Mouse (Mus musculus) cerebral cortex, adult 2 months (tissue): ENCODE results near the gene Dhx34.

Experiments
- WGBS: fragments of 180-500 bp; shearing (Covaris S2); methylation state at CpG from one replicate; pipeline ENCODE4 v1.1.7; 2018; 5-methylcytosine and 5-hydroxymethylcytosine counted together

The Dhx34 gene

DNA sequence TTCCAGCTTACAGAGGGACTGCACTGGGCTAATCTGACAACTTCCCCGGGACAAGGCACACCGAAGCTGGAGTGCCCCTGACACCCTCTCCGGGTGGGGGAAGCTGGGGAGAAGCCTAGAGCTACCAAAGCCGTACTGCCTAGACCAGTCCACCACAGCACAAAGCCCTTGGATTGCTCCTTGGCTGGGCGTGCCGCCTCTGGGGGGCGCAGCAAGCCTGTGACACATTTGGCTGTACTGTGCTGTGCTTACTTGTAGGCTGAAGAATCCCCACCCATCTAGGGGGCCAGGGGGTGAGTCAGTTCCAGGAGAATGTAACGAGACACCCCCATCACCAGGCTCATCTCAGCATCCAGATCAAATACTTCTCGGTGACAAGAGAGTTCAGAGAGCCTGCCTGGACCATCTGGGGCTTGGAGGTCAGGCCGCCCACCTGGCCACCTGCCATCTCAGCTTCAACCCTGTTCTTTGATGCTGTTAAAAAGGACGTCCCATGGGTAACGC lies 10.9 kb downstream of the Dhx34 start:
- WGBS: 71% methylated on average over 12 of the region's 12 CpGs

DNA sequence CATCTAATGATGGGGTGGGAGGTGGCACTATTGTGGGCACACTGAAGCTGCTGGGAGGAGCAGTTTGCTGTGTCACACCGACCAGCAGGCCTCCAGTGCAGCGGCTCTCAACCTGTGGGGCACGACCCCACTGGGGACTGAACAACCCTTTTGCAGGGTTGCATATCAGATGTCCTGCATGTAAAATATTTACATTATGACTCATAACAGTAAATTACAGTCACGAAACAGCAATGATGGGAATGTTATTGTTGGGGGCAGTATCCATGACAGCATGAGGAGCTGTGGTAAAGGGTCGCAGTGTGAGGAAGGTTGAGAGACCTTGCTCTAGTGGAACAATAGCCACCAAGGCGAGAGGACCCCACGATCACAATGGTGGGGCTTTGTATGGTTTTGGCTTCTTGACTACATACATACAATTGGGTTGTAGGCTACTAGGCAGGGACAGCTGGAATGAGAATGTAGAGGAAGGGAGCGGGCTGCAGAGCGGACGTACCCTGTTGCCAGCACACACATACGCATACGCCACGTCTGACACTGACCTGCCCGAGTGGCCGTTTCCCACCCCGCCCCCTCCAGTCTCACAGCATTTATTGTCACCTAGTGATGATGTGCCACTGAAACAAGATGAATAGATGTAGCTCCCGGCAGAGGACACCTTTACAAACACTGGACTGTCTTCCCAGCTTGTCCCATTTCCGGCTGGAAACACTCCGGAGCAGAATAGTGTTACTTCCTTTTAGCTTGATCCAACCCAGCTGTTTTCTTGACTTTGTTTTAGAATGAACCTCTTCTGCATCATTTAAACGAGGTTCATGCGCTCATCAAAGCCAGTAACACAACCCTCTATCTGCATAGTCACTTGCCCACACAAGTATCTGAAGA lies 12.8 kb downstream of the Dhx34 start:
- WGBS: 88% methylated on average over 21 of the region's 21 CpGs

DNA sequence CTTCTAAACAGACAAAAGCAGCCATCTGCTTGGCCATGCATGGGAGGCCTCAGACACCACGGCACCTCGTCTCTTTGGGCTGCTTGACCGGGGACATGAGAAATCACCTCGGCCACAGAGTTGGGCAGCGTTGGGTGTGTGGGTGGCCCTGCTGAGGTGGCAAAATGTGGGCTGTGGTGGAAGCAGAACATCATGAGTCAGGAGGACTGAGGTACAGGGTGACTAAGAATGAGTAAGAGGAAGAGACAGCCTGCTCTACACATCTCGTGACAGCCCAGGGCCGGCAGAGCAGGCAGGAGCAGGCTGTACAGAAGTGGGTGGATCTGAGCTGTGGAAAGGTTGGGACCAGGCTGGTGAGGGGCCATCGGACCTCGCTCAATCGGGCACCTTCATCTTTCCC lies 14.3 kb downstream of the Dhx34 start:
- WGBS: 54% methylated on average over 10 of the region's 10 CpGs

DNA sequence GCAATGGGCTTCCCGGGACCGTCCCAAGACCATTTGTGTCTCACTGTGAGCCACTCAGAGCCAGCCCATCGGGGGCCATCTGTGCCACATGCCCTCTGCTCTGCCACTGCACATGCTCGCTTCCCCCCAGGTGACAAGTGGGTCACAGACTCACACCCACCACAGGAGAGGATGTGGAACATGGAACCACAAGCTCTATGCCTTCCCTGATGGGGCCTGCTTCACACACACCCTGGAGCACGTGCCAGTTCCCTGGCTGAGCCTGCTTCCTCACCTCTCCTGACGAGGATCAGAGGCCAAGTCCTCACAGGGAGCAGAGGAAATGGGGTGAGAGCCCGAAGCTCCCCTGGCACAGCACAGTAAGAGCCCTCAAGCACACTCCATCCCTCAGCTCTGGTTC lies 14.8 kb downstream of the Dhx34 start:
- WGBS: 78% methylated on average over 7 of the region's 7 CpGs

DNA sequence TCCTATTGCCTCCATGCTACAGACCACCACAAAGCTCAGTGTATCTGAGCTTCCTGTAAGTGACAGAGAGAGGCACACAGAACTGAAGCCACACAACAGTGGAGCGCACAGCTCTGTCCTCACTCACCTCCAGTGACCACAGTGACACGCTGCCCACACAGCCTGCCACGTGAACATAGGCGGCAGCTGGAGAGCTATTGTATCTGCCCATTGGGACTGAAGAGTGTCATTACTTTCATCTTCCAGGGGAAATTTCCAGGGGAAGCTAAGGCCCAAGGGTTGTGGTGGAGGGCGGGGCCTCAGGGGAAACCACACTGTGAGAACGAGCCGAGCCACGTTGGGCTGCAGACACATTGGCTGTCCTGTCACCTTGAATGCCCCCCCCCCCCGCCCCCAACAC lies 17.0 kb downstream of the Dhx34 start:
- WGBS: 81% methylated on average over 9 of the region's 9 CpGs

DNA sequence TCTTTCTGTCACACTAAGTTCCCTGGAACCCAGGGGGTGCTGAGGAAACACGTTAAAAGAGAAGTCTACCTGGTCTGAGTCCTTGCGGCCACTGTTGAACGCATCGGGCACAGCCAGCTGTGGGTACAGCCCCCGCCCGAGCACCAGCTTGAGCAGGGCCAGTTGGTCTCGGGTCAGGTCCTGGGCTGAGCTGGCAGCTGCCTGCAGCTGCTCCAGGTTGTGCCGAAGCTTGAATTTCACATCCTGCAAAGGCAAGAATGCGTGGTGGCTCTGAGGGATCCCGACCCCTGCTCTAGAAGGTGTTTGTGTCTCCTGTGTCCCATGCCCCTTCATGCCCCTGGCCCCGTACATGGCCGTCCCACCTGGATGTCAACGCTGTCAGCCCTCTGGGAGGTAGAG lies 18.3 kb downstream of the Dhx34 start:
- WGBS: 94% methylated on average over 13 of the region's 13 CpGs

DNA sequence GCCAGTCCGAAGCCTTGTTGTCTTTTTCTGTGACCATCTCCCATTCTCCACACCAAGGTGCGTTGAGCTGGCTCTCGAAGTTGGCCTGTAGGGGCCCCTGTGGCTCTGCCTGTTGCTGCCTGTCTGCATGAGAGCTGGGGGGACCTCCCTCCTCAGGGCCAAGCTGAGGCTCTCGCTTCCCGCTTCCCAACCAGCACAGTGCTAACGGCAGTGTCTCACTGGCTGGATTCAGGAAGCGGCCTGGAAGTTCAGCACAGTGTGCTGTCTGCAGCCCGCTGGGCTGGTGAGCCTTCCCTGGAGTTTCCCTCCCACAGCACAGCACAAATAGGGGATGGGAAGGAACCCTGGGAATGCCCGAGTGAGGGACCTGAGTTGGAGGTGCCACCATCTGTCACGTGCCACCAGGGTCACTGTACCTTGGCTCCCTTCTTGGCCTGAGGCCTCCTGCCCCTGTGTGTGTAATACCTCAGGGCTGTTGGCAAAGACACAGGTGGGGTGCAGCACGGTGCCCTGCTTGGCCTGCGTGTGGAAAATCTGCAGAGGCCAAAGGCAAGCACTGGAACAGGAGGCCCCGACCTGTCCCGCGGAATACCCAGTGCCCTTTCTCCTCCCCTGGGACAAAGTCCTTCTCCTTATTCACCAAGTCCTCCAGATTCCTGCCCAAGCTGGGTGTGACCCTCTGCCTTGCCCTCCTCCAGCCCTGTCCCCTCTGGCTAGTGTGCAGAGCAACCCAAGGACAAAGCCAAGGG lies 18.9 kb downstream of the Dhx34 start:
- WGBS: 85% methylated on average over 15 of the region's 15 CpGs

DNA sequence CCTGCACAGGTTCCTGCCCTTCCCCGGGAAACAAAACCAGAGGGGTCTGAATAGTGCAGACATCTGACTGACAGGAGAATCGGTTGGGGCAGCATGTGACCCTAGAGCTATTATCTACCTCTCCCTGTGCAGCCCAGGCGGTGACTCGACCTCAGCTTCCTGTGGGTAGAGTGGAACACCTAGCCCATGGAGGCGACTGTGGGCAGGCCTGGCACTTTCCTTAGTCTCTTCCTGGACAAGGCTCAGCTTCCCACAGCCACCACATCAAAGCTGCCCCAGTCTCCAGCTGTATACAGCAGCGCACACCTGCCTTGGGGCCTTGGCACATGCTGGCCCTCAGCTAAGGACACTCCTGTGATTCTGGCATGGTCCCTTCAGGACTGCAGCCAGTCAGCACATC lies 20.7 kb downstream of the Dhx34 start:
- WGBS: 80% methylated on average over 6 of the region's 6 CpGs

DNA sequence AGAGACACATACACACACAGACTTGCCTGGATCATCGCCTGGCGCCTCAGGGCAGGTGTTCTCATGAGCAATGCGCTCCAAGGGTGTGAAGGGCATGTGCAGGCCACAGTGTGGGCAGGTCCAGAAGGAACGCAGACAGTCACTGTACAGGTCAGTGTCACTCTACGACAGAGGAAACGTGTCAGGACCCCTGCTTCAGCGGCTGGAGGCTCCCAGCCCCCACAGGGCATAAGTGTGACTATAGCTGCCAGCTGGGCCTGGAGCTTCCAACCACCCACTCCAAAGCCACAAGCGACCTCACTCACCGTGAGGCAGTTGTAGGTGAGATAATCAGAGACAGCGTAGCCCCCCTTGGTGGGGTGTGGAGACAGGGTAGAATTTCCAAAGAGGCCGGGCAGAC lies 23.3 kb downstream of the Dhx34 start:
- WGBS: 88% methylated on average over 11 of the region's 11 CpGs

DNA sequence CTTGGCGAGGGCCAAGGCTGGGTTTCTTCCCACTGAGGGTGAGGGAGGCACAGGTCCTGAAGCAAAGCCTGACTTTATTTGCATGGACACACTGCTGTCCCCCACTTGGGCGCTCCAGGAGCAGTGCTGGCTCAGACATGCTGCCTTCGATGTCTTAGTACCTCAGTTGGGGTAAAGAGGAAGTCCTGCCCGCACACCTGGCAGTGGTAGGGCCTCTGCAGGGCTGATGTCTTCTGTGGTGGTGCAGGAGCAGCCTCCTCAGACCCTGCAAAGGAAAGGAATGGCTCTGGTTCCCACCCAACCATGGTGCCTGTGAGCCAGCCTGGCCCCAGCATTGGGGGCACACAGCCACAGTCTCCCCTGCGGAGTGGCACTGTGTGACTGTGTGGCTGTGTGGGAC lies 24.7 kb downstream of the Dhx34 start:
- WGBS: 77% methylated on average over 5 of the region's 5 CpGs

DNA sequence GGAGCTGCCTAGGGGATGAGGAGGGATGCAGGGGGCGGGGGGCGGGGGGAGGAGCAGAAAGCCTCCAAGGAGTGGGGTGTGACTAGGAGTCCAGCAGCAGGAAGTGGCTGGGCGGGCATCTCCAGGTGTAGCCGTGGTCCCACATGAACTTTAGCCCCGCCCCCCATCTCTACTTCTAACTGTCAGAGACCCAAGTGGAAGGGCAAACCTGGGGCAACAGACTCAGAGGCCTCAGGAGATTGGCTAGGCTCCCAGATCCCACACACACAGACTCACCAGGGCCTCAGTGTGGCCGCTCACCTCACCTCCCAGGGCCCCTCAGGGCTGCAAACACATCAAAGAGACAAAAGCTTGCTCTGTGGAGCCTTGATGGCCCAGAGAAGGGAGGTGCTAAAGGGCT lies 25.2 kb downstream of the Dhx34 start:
- 78% methylated on average over 6 of the region's 6 CpGs for WGBS

DNA sequence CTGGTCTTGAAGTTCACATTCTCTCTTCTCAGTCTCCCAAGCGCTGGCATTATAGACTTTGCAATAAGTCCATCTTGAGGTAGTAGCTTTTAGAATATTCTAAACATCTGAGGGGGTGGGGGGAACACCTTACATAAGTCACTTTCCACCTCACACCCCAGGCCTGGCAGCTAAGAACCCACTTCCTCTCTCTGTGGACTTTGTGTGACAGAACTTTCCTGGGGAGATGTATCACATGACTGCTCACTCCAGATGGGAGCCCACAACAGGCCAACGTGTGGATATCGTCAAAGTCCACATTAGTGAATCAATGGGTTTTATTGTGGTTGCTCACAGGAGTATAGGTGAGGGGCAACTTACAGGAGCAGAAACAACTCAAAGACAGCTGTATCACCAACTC lies 28.1 kb downstream of the Dhx34 start:
- 41% methylated on average over 3 of the region's 3 CpGs for WGBS

DNA sequence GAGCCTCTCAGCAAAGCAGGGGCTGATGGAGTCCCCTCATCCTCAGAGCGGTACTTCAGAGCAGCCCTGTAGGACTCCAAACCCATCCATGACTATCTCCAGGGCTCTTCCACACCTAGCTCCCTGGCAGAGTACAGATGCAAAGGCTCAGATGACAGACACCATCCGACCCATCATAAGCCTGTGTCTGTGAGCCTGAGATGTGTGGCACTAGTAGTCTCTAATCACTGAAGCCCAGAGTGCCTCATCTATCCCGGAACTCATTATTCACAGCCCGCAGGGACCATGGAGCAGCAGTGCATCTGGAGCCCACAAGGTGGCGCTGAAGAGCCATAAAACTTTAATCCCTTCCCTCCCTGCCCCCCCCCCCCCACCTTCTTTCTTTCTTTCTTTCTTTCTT lies 29.5 kb downstream of the Dhx34 start:
- WGBS: 16% methylated on average over 5 of the region's 5 CpGs

DNA sequence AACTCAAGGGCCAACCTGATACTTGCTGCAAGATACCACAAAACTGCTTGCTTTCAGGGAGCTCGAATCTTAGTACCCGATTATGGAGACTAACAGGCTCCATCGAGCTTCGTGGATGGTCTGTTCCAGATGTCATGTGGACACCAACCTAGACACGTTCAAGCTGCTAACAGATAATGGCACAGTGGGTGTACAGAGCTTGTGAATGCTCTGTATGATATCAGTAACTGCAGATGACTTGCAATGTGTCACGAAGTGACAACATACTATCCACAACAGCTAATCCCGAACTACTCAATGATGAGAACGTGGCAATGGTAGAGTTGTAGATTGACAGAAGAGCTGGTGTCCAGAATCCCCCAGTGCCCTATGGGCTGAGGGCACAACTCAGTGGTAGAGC lies 34.3 kb downstream of the Dhx34 start:
- 84% methylated on average over 8 of the region's 8 CpGs for WGBS

DNA sequence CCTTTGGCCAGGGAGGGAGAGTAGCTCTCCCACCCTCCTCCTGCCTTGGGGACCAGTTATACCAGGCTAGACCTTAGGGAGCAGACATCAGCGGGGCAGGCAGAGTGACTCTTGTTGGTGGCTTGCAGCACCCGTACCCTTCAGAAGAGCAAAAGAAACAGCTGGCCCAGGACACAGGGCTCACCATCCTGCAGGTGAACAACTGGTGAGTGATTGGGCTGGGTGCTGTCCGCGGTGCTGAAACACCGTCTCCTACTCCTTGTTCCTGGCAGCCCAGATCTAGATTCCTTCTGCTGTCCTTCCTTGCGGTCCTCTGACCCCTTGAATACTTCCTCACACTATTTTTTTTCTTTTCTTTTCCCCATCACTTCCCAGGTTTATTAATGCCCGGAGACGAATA lies 38.2 kb downstream of the Dhx34 start:
- 53% methylated on average over 8 of the region's 8 CpGs for WGBS

DNA sequence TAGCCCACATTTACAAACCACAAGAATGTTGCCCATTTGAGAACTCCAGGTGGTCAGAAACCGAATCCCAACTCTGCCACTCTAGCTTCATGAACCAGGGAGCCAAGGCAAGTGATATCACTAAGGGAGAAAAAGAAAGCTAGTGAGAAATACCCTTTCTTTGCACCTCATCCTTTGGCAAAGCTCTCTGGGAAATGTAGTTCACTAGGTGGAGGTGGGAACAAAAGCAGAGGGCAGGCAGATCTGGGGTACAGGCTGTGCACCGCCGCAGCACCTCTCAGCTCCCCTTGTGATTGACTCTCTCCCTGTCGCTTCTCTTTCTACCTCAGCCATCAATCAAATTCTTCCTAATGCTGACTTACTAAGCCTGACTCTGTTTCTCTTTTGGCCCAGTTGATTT lies 43.7 kb downstream of the Dhx34 start:
- 86% methylated on average over 4 of the region's 4 CpGs for WGBS

DNA sequence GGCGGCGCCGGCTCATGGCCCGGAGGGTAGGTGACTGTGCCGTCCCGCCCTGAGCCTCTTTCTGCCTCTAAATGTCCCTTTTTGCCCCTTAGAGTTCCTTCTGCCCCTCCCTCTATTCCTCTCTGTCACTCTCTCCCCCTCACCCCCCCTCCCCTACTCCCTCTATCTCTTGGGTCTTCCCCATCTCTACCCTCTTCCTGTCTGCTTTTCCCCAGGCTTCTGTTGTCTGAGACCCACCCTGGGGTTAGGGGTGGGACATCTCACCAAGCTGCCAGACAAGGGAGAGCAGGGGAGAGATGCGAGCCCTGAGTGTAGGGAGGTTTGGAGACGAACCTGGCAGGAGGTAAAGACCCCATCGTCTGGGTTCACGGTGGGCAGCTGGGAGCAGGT lies 46.3 kb downstream of the Dhx34 start:
- 0% methylated on average over 10 of the region's 10 CpGs for WGBS

DNA sequence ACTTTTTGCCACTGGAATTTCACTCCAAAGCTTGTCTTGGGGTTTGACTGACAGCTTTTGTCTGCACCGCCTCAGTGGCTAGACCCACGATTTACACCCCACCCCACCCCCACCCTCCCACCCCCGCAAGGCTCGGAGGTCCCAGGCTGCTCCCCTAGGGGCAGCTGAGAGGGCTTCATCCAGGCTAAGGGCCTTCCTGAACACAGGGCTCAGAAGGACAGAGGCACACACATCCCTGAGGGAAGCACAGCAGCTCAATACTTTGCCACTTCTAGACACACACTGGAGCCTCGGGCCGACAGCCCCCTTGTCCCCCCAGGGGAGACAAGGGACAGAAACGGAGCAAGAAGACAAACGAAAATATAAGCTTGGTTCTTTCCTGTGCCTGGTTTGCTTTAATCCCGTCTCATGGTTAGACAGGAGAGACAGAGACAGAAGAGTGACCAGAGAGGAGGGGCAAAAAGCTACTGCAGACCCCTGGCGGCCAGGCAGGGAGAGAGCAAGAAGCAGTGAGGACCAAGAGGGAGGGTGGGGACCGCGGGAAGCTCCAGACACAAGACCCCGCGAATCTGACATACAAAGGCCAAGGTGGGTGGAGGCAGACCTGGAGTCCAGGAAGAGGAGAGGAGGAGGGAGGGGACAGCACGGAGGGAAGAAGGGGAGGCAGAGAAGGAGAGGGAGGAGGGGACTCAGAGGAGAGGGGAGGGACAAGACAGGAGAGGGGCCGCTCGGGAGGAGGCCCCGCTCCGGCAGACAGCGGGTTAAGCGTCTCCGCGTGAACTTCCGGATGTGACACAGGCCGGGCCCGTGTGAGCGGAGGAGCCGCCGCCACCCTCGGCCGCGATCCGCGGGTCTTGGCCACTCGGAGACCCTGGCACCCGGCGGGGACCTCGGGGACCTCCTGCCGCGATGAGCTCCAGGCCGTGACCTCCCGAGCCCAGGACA lies 47.0 kb downstream of the Dhx34 start, which contains the start of gene Meis3:
Gene Meis3, plus strand, starts transcription at position 494 of the 945 bp plus-strand sequence.
- WGBS: 1% methylated on average over 39 of the region's 42 CpGs

DNA sequence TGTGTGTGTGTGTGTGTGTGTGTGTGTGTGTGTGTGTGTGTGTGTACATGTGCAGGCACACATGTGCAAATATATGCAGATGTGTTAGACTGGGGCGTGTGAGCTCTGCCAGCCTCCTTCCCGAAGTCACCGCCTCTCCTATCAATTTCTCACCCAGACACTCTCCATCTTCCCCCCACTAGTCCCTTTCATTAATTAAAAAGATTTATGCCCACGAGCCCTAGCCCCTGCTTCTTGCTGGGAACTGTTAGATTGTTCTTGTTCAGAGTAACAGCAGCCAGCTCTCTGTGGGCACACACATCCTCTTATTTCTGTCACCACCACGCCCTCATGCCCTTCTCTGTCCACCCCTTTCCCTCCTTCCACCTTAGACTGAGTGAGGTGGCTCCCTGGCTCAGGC lies 48.7 kb downstream of the Dhx34 start:
- 65% methylated on average over 5 of the region's 5 CpGs for WGBS

DNA sequence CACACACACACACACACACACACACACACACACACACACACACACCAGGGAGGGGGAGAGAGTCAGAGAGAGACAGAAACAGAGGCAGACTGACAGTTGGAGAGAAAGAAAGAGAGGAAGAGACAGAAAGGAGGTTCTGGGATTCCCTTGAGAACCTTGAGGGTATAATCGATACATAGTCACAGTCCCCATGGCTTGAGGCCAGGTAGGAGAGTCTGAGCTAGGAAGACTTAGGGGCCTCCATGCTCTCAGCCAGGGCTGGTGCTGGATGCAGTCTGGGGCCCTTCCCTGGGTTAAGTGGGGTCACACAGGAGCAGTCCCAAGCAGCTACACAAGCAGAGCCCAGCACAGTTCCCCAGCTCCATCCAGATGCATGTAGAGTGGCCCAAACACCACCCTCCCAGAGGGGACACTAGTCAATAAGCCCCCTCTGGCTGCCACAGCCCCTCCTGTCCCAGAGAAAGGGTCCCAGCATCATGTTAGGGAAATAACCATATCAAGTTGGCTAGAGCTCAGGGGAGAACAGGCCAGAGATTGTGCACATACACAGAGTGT lies 49.2 kb downstream of the Dhx34 start:
- WGBS: 38% methylated on average over 1 of the region's 1 CpGs

DNA sequence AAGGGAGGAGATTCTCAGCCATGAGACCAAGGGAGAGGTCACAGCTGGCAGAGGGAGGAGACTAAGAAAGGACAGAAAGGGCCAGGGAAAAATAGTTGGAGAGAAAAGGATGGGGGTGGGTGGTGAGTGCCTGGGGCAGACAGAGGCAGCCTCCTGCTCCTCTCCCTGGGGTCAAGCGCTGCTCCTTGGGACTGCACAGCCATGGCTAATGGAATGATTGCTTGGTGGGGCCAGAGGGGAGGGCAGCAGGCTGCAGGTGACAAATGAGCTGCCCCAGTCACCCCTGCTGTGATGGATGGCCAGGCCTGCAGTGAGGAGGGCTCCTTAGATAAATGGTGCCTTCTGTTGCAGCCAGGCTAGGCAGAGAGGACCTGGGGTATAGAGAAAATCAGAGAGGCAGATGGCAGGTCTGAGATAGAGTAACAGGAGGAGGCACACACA lies 49.7 kb downstream of the Dhx34 start:
- WGBS: 67% methylated on average over 1 of the region's 1 CpGs
